Mouse (Mus musculus): ENCODE measurements around the gene Ccr10. TPM values are rescaled to one million over a fixed set of nuclear protein-coding genes. Genes with fewer than 3 reads are reported as not detected.
"Not testable (repeated sequence)": the region's sequence is repeated elsewhere in the genome, so short reads cannot be mapped to it uniquely, and the experiment has no call there.

The Ccr10 gene
- polyA plus RNA-seq, 1 experiment = 0.19 TPM

DNA sequence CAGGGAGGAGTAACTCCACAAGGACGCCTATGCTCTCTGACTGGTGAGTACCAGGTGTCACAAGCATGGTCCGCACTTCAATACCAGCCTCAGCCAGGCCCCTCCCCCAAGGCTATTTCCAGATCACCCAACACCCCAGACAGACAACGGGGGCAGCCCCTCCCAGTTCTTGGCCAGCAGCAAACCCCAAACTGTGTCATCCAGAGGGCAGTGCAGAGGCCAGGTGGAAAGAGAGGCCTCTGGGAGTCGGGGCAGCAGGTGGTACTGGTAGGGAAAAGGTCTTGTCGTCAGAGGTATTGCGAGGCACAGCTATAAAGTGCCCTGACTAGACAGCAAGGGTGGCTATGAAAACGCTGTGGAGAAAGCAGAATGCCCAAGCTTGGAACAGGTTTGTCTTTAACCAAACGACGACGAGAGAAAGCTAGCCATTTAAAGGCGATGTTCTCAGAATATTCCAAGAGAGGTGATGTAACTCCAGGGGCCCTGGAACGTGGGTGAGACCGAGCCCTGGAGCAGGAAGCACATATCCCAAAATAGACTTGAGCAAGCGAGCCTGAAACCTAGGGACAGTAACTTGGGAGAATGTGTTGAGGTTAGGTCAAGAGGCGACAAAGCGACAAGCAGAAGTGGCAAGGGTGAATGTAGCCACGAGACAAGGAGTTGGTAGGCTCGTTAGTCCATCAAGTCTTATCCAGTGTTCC is 45.0 kb downstream of the Ccr10 start:
- DNase-seq (ENCODE audit: low read depth) = no peak
- TF ChIP-seq CTCF (IDR thresholded peaks at IDR 0.05; ENCODE audit: borderline replicate concordance, extremely low read depth, insufficient read depth, insufficient read length) = no peak
- TF ChIP-seq POLR2A (IDR thresholded peaks at IDR 0.05; ENCODE audit: borderline replicate concordance, extremely low read depth, insufficient read depth, insufficient read length, poor library complexity, severe bottlenecking) = no peak

GRCm38 (mm10) chr11:101128996-101129577 is 46.2 kb downstream of the Ccr10 start:
- TF ChIP-seq CTCF (IDR thresholded peaks at IDR 0.05; ENCODE audit: borderline replicate concordance, extremely low read depth, insufficient read depth, insufficient read length) (no peak), POLR2A (IDR thresholded peaks at IDR 0.05; ENCODE audit: borderline replicate concordance, extremely low read depth, insufficient read depth, insufficient read length, poor library complexity, severe bottlenecking) (no peak)
- DNase-seq (ENCODE audit: low read depth) = no peak

DNA sequence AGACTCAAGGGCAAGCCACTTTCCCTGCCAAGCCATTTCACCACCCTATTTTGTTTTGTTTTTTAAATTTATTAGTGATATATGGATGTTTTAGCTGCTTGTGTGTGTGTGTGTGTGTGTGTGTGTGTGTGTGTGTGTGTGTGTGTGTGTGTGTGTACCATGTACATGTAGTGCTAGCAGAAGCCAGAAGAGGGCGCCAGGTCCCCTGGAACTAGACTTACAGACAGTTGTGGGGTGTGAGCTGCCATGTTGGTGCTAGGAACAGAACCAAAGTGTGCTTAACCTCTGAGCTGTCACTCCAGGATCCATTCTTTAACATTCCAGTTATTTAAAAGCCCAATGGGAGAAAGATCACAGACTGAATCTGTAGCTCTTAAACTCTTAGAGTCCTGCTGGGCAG is 48.2 kb downstream of the Ccr10 start:
- TF ChIP-seq CTCF (IDR thresholded peaks at IDR 0.05; ENCODE audit: borderline replicate concordance, extremely low read depth, insufficient read depth, insufficient read length) (no peak), POLR2A (IDR thresholded peaks at IDR 0.05; ENCODE audit: borderline replicate concordance, extremely low read depth, insufficient read depth, insufficient read length, poor library complexity, severe bottlenecking) (no peak)
- no peak for DNase-seq (ENCODE audit: low read depth)

DNA sequence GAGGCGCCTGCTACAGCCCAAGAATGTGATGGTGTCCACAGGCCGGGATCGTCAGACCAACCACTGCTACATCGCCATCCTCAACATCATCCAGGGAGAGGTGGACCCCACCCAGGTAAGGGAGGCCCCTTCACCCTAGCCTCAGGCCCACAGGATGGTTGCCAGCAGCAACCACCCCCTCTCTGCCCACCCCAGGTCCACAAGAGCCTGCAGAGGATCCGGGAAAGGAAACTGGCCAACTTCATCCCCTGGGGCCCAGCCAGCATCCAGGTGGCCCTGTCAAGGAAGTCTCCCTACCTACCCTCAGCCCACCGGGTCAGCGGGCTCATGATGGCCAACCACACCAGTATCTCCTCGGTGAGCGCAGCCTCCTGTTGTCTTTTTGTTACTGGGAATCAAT is 50.2 kb downstream of the Ccr10 start:
- not testable (repeated sequence) for DNase-seq (ENCODE audit: low read depth)

DNA sequence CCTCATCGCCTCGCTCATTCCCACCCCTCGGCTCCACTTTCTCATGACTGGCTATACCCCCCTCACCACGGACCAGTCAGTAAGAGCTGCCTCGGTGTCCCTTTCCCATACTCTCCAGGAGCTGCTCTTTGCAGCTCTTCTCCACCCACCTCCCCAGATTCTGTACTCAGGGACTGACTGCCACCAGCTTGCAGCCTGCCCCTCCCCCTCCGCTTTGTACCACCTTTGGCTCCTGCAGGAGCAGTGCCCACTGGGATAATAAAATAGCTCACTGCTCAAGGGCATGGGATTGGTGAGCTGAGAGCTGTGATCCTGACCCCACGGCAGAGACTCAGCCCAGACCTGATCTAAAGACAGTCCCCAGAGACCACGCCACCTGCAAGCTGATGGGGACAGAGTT is 50.7 kb downstream of the Ccr10 start:
- DNase-seq (ENCODE audit: low read depth) = not testable (repeated sequence)

Other genes starting within 250 kb of the Ccr10 start
- gene Stat3, start 235.9 kb downstream of the Ccr10 start, polyA plus RNA-seq (2012; rRNA removed) = 29.1 and 36.9 TPM in 2 replicates
- gene Cavin1, start 204.6 kb downstream of the Ccr10 start, polyA plus RNA-seq (2012; rRNA removed) = 10.5 and 24.4 TPM in 2 replicates
- gene Atp6v0a1, start 166.0 kb downstream of the Ccr10 start, polyA plus RNA-seq (2012; rRNA removed) = 144 and 197 TPM in 2 replicates
- gene Naglu, start 105.4 kb downstream of the Ccr10 start, polyA plus RNA-seq (2012; rRNA removed) = 11.9 and 12.5 TPM in 2 replicates
- gene Hsd17b1, start 97.0 kb downstream of the Ccr10 start, polyA plus RNA-seq (2012; rRNA removed) = 0.50 and 0.78 TPM in 2 replicates
- gene Coasy, start 92.9 kb downstream of the Ccr10 start, polyA plus RNA-seq (2012; rRNA removed) = 49.1 and 77.5 TPM in 2 replicates
- gene Mlx, start 88.2 kb downstream of the Ccr10 start, polyA plus RNA-seq (2012; rRNA removed) = 57.7 and 78.3 TPM in 2 replicates
- 19.4 and 24.2 TPM in 2 replicates for gene Psmc3ip, start 80.0 kb downstream of the Ccr10 start, polyA plus RNA-seq (2012; rRNA removed)
- gene Retreg3, start 55.5 kb downstream of the Ccr10 start, polyA plus RNA-seq (2012; rRNA removed) = 79.0 and 82.7 TPM in 2 replicates
- 15.5 and 35.5 TPM in 2 replicates for gene Tubg1, start 55.5 kb downstream of the Ccr10 start, polyA plus RNA-seq (2012; rRNA removed)
- gene Tubg2, start 19.5 kb downstream of the Ccr10 start, polyA plus RNA-seq (2012; rRNA removed) = 25.3 and 30.7 TPM in 2 replicates
- gene Cntnap1, start 4.9 kb downstream of the Ccr10 start, polyA plus RNA-seq (2012; rRNA removed) = 2.7 and 6.9 TPM in 2 replicates
- 9.5 and 12.0 TPM in 2 replicates for gene Plekhh3, start 4.1 kb downstream of the Ccr10 start, polyA plus RNA-seq (2012; rRNA removed)
- gene Ezh1, start 51.0 kb upstream of the Ccr10 start, polyA plus RNA-seq (2012; rRNA removed) = 27.2 and 29.3 TPM in 2 replicates
- gene Ramp2, start 70.6 kb upstream of the Ccr10 start, polyA plus RNA-seq (2012; rRNA removed) = 67.7 and 79.6 TPM in 2 replicates
- gene Vps25, start 78.3 kb upstream of the Ccr10 start, polyA plus RNA-seq (2012; rRNA removed) = 55.2 and 69.3 TPM in 2 replicates
- 4.0 and 5.3 TPM in 2 replicates for gene Wnk4, start 85.1 kb upstream of the Ccr10 start, polyA plus RNA-seq (2012; rRNA removed)
- gene Cntd1, start 103.6 kb upstream of the Ccr10 start, polyA plus RNA-seq (2012; rRNA removed) = 0.53 and 0.79 TPM in 2 replicates
- gene Coa3, start 103.7 kb upstream of the Ccr10 start, polyA plus RNA-seq (2012; rRNA removed) = 158 and 159 TPM in 2 replicates
- 102 and 107 TPM in 2 replicates for gene Becn1, start 126.8 kb upstream of the Ccr10 start, polyA plus RNA-seq (2012; rRNA removed)
- 126 and 149 TPM in 2 replicates for gene Psme3, start 140.8 kb upstream of the Ccr10 start, polyA plus RNA-seq (2012; rRNA removed)
- 10.1 and 11.5 TPM in 2 replicates for gene Aoc2, start 149.6 kb upstream of the Ccr10 start, polyA plus RNA-seq (2012; rRNA removed)
- gene Aoc3, start 155.2 kb upstream of the Ccr10 start, polyA plus RNA-seq (2012; rRNA removed) = 0.30 and 0.49 TPM in 2 replicates
- not detected in 2 replicates for gene G6pc, start 192.1 kb upstream of the Ccr10 start, polyA plus RNA-seq (2012; rRNA removed)
- gene Aarsd1, start 242.2 kb upstream of the Ccr10 start, polyA plus RNA-seq (2012; rRNA removed) = 51.3 and 53.6 TPM in 2 replicates
- 3.6 and 3.9 TPM in 2 replicates for gene Gm27029, start 249.4 kb upstream of the Ccr10 start, polyA plus RNA-seq (2012; rRNA removed)
- gene Rundc1, start 249.6 kb upstream of the Ccr10 start, polyA plus RNA-seq (2012; rRNA removed) = 29.9 and 31.2 TPM in 2 replicates
- gene Ptges3l, start 249.9 kb upstream of the Ccr10 start, polyA plus RNA-seq (2012; rRNA removed) = 1.9 and 2.6 TPM in 2 replicates

Measured in brain, embryonic 14.5 days (tissue).